Mouse (Mus musculus) adipose tissue, adult 10 weeks (tissue): Measurements from ENCODE around the gene Ccs. TPM values are rescaled to one million over a fixed set of nuclear protein-coding genes. Genes with fewer than 3 reads are reported as not detected.

Experiments used
- polyA plus RNA-seq: library from polyadenylated mRNA; stranded (reverse); fragments of 350-450 nt; fragmentation: Illumina TruSeq; extraction: RNeasy Lipid Tissue Mini Kit (QIAGEN cat#74804); gene quantifications from one replicate; pipeline ENCODE4 v1.2.3, GENCODE M21; 2014; ENCODE audit warnings: low read depth, low replicate concordance

Gene Ccs
- 62.9 TPM for polyA plus RNA-seq

GRCm38 (mm10) chr19:4839149-4839548 is at the start of gene Ccs, which contains the start of gene Ccdc87:
TSS of gene Ccs (minus strand) at chr19:4839332.
TSS of gene Ccdc87 (plus strand) at chr19:4839366.

GRCm38 (mm10) chr19:4878405-4879323 is 39.5 kb upstream of the Ccs start, which contains the start of gene Zdhhc24:
TSS of gene Zdhhc24 (plus strand) at chr19:4878668.

GRCm38 (mm10) chr19:4877785-4878184 is 38.7 kb upstream of the Ccs start, which contains the start of gene Actn3:
TSS of gene Actn3 (minus strand) at chr19:4877909.

GRCm38 (mm10) chr19:4854552-4855469 is 15.7 kb upstream of the Ccs start, which contains the start of gene Ctsf:
TSS of gene Ctsf (plus strand) at chr19:4855130.

GRCm38 (mm10) chr19:4811063-4811908 is 27.8 kb downstream of the Ccs start, which contains the start of the genes Gm21992 and Rbm14:
TSS of gene Gm21992 (minus strand) at chr19:4811612.
TSS of gene Rbm14 (minus strand) at chr19:4811634.

GRCm38 (mm10) chr19:4793831-4794422 is 45.2 kb downstream of the Ccs start, which contains the start of gene Rbm4:
TSS of gene Rbm4 (minus strand) at chr19:4793901.

Other genes starting within 250 kb of the Ccs start
- gene Lrfn4, start 223.7 kb downstream of the Ccs start, polyA plus RNA-seq, result 6.9 TPM
- gene Rce1, start 213.7 kb downstream of the Ccs start, polyA plus RNA-seq, result 27.8 TPM
- 1.4 TPM for gene Gm960, start 140.7 kb downstream of the Ccs start, polyA plus RNA-seq
- 5.0 TPM for gene Sptbn2, start 128.2 kb downstream of the Ccs start, polyA plus RNA-seq
- gene Rbm4b, start 82.8 kb downstream of the Ccs start, polyA plus RNA-seq, result 17.2 TPM
- 20.7 TPM for gene Rbm4, start 45.4 kb downstream of the Ccs start, polyA plus RNA-seq
- 7.9 TPM for gene Gm21992, start 27.7 kb downstream of the Ccs start, polyA plus RNA-seq
- 16.7 TPM for gene Rbm14, start 27.7 kb downstream of the Ccs start, polyA plus RNA-seq
- gene Ccdc87, start within 50 bp of the Ccs start, polyA plus RNA-seq, result 1.0 TPM
- 65.6 TPM for gene Ctsf, start 15.8 kb upstream of the Ccs start, polyA plus RNA-seq
- gene Actn3, start 38.6 kb upstream of the Ccs start, polyA plus RNA-seq, result 3.4 TPM
- gene Zdhhc24, start 39.3 kb upstream of the Ccs start, polyA plus RNA-seq, result 18.4 TPM
- 5.7 TPM for gene Bbs1, start 67.3 kb upstream of the Ccs start, polyA plus RNA-seq
- 43.1 TPM for gene Dpp3, start 89.0 kb upstream of the Ccs start, polyA plus RNA-seq
- gene Peli3, start 103.8 kb upstream of the Ccs start, polyA plus RNA-seq, result 3.9 TPM
- gene Mrpl11, start 122.8 kb upstream of the Ccs start, polyA plus RNA-seq, result 77.2 TPM
- gene Npas4, start 151.0 kb upstream of the Ccs start, polyA plus RNA-seq, result 0.83 TPM
- 1.8 TPM for gene Slc29a2, start 184.5 kb upstream of the Ccs start, polyA plus RNA-seq
- gene B4gat1, start 199.5 kb upstream of the Ccs start, polyA plus RNA-seq, result 20.8 TPM
- 1.9 TPM for gene AC124502.3, start 199.6 kb upstream of the Ccs start, polyA plus RNA-seq
- gene Brms1, start 202.0 kb upstream of the Ccs start, polyA plus RNA-seq, result 34.8 TPM
- gene Rin1, start 211.1 kb upstream of the Ccs start, polyA plus RNA-seq, result 3.6 TPM
- gene Cd248, start 228.7 kb upstream of the Ccs start, polyA plus RNA-seq, result 36.7 TPM
- gene Tmem151a, start 246.2 kb upstream of the Ccs start, polyA plus RNA-seq, result 2.8 TPM
- gene Yif1a, start 249.2 kb upstream of the Ccs start, polyA plus RNA-seq, result 71.7 TPM